Mouse (Mus musculus) adrenal gland, postnatal 14 days (tissue): ENCODE results near the gene Scml4. TPM values are rescaled to one million over a fixed set of nuclear protein-coding genes. Genes with fewer than 3 reads are reported as not detected.

ENCODE experiments used
- DNase-seq: peaks from one replicate; pipeline ENCODE4 v3.0.0; 2021; ENCODE audit warnings: mixed read lengths
- total RNA-seq: library from RNA; stranded (reverse); gene quantifications from 2 replicates; pipeline ENCODE4 v1.2.3, GENCODE M21; 2021

Scml4 gene
- total RNA-seq, 1 experiment from 2014 or later, result 4.0 TPM

DNA sequence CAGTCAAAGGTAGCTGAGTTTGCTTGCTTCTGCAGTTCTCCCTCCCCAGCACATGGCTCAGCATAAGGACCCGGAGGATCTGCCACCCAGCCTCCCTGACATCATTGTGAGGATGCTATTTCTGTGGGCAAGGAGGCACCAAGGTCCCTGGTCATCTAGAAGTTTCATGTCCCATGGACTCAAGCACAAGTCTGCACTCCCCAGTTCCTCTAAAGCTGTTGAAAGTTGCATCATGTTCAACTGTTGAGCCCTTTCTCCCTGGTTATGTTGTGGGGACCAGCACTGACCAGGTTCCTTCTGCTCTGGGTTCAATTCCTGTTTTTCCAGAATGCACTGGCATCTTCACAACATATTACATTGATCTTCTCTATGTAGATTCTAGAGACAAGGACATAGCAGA is 42.9 kb downstream of the Scml4 start:
- DNase-seq, result no peak

GRCm38 (mm10) chr10:42908562-42908961 is 48.4 kb downstream of the Scml4 start:
- DNase-seq, result no peak

DNA sequence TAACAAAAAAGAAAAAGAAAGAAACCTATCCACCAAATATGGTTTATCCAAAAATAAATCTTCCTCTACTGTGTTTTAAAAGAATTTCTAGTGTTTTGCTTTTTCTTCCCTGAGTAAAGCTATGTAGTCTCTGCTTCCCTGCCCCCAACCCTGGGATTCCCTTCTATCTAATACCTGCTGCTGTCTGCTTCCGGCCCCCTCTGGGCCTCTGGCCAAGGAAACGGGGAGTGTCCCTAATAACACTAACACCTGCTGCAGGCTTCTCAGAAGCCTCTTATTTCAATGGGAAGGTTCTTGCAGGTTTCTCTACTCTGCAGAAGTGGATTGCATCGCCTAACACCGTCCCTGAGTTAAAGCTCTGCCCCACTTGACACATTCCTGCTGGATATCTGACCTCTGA is 50.4 kb downstream of the Scml4 start:
- DNase-seq, result no peak

DNA sequence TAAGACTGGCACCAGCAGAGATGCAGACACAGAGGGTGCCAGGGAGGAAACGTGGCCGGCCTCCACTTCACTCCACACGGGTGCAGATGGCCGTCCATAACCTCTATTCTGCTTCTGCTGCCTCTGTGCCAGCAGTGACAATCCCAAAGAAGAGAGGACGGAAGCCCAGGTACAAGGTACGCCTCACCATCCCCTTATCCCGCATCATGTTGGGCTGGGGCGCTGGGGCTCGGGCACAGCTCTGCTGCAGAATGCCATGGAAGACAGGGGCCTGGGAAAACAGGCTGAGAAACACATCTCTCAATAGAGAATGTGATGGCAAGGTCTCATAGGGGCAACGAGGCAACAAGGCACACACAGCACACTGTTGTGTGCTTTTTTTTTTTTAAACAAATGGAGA is 51.9 kb downstream of the Scml4 start:
- no peak for DNase-seq

DNA sequence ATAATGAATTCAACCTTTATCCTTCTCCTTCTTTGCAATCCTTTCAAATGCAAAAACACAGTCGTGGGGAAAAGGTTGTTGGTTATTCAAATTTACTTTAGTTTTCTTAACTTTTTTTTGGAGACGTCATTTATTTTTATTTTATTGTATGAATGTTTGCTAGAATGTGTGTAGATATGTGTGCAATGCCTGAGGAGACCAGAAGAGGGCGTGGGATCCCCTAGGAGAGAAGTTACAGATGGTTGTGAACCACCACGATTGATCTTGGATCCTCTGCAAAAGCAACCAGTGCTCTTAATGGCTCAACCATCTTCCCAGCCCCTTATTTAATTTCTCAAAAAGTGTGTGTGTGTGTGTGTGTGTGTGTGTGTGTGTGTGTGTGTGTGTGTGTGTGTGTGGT is 53.0 kb downstream of the Scml4 start:
- no peak for DNase-seq

DNA sequence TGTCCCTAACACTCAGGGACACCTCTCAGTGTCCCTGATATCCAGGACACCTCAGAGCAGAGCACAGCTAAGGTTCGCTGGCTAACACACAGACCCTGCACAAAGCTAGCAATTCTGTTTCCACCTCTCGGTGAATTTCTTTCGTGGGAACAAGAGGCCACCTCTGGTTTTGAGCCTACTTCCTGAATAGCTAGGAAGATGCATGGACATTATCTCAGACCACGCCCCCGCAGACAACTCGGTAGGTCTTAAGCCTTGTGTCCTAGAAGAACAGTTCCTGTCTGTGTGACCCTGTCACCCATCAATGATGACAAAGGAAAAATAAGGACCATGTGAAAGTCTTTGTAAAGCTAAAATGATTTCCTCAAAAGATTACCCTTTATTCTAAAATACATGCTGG is 54.0 kb downstream of the Scml4 start:
- no peak for DNase-seq

GRCm38 (mm10) chr10:42917355-42917754 is 57.2 kb downstream of the Scml4 start:
- DNase-seq, result no peak

GRCm38 (mm10) chr10:42919786-42920185 is 59.6 kb downstream of the Scml4 start:
- no peak for DNase-seq

DNA sequence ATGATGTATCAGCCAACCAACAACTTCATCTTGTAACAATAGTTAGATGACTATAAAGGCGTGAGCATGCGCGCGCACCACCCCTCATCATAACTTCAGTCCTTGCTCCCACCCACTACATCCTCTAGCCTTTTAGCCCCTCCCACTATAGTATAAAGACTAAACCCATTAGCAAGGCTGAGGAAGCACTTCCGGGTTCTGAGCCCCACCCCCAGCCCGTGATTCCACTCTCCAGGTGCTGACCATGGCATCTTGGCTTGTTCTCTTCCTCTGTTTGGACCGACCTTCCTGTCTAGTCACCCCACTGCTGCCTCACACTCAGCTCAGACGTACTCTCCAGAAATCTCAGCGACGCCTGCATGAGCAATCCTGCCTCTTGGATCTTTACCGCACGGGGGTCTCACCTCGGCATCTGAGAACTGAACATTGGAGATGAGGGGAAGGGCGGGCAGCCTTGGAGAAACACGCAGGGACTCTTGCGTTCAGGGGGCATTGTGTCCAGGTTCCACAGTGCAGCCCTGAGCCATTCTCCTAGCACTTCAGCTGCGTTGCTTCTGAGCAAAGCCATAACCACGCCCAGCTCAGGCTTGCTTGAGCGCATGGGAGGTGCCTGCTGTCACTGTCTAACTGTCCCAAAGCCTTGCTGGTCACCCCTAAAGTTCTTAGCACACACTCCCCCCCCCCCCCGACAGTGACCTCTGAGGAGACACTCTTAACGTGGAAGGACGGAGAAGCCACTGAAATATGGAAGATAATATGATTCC is 65.1 kb downstream of the Scml4 start:
- DNase-seq, result no peak

DNA sequence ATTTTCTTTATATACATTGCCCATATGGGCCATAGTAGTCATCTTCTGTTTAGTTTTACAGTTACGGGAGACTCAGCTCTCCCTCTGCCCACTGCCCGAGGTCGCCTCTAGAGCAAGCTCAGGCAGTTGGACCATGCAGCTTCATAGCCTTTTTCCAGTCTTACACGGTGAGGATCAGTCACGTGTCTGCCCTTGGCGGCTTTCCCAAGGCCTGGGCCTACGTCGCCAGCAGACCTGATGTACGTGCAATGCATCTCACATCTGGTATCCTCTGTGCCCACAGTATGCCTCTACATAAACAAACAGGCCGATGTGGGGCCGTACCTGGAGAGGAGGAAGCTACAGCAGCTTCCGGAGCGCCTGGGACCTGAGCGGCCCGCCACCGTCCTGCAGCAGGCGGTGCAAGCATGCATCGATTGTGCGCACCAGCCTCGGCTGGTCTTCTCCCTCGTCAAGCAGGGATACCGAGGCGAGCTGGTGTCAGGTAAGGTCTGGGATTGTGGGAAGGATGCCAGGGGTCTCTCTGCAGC is 70.0 kb downstream of the Scml4 start:
- peak; percentile 78 for DNase-seq

GRCm38 (mm10) chr10:42932862-42933480 is 72.8 kb downstream of the Scml4 start:
- no peak for DNase-seq

DNA sequence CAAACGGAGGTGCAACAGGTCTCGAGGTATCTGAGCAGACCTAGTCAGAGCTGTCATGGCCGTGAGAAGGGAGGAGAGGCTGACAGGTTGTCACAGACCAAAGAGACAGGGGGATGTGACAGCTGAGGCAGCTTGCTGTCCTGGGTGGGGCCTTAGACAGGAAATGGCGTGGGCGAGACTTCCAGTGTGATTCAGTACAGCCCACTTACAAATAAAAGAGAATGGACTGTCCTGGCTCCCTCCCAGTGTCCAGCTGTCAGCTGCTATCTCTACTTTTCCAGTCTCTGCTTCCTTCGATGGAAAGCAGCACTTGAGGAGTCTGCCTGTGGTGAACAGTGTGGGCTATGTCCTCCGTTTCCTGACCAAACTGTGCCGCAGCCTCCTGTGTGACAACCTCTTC is 74.5 kb downstream of the Scml4 start:
- no peak for DNase-seq

GRCm38 (mm10) chr10:42936205-42936604 is 76.0 kb downstream of the Scml4 start:
- no peak for DNase-seq

DNA sequence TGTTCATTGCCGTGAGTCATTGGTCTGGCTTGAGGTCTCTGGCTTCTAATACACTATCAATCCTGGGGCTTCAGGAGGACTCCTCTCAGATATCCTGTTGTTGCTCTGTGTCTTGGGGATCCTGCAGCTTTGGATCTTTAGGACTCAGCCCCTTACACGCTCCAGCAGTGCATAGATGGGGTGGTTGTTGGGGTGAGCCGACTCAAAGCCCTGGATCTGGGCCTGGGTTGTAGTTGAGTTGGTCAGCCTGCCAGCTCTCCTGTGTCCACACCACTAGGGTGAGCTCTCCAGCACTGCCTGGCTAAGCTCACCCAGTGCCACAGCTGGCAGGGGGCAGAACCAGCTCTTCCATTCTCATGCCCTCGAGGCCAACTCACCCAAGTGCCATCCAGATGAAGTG is 78.2 kb downstream of the Scml4 start:
- DNase-seq, result no peak

- DNase-seq, result no peak
Measured at GRCm38 (mm10) chr10:42939691-42940090, 79.5 kb downstream of the Scml4 start.

DNA sequence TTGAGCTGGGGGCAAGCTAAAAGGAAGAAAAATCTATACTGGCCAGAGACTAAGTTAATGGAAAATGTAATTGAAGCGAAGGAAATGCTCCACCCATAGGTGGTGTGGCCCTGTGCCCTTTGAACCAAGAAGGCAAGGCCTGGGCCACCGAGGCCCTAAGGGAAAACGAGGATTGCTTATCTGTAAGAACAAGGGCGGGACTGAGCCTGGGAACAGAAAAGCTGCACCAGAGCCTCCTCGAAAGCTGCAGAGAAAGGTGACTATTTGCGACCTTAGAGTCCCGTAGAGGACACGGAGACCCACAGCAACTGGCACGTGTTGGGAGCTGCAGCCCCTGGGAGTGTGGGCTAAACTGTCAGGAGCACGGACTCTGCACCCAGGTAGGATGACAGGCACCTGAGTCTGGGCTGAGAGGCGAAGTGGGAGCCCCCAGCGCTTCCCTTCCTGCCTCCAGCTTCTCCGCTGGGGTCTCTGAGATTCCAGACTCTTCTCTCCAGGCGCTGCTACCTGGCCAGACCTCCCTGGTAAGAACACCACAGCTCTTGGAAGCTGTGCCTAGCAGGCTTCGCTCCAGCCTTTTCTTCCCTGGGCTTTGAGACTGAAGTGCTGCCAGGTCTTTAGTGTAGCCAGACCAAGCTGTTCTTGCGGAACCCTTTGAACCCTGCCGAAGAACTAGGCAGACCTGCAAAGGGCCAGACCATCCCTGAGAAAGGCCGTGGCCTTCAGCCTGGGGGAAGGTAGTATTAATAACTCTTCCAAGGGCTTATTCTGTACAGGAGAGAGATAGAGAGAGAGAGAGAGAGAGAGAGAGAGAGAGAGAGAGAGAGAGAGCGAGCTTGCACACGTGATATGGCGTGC is 80.3 kb downstream of the Scml4 start:
- DNase-seq, result peak; percentile 65

- DNase-seq, result no peak
Measured at GRCm38 (mm10) chr10:42941278-42941677, 81.1 kb downstream of the Scml4 start.

GRCm38 (mm10) chr10:42941697-42942221 is 81.6 kb downstream of the Scml4 start:
- peak; percentile 76 for DNase-seq

DNA sequence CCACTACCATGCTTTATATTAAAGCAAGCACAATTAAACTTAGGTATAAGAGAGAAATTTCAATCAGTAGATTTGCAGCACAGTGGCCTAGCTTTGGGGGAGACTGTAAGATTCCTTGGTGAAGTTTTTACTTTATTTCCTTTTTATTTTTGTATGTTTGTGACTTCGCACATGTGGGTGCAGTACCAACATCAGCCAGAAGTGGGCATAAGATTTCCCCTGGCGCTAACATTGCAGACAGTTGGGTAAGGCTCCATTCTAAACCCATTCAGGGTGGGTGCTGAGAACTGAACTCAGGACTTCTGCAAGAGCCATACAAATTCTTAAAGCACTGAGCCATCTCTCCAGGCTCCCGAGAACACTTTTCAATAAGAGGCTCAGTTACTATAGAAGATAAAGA is 82.1 kb downstream of the Scml4 start:
- peak; percentile 48 for DNase-seq

- no peak for DNase-seq
Measured at GRCm38 (mm10) chr10:42945316-42945715, 85.1 kb downstream of the Scml4 start.

DNA sequence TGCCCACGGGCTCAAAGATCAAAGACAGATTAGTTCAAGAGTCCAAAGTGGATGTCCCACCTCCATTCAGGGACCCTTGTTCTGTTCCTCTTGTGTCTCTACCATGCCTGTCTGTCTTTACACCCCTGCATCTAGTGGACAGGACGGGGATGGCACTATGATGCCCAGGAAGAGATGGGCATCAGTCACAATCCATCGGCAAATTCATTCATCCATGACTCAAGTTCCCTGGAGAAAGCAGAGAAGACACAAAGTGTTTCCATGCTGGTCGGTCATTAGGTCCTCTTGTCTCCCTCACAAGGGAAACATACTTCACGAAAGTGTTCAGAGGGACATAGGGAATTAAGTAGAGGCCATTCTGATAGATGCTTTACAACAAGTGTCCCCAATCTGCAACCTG is 87.2 kb downstream of the Scml4 start:
- DNase-seq, result no peak

DNA sequence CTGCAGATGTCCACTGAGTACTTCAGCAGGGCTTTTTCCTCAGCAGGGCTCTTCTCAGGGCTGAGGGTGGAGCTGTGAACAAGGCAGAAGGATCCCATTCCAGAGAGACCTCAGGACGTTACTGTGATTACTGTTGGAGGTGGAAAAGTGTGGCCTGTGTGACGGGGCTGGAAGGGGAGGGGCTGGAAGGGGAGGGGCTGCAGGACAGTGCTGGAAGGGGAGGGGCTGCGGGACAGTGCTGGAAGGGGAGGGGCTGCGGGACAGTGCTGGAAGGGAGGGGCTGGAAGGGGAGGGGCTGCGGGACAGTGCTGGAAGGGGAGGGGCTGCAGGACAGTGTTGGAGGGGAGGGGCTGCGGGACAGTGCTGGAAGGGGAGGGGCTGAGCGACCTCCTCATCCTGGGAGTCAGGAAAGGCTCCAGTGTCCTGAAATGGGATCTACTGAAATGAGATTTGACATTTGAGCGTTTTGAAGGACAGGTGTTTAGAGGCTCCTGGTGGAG is 90.1 kb downstream of the Scml4 start:
- peak; percentile 69 for DNase-seq
